Mouse (Mus musculus): ENCODE data around the gene Itpa.

- TF ChIP-seq GATA1 (IDR thresholded peaks at IDR 0.05; ENCODE audit: low read length) (no peak), TAL1 (IDR thresholded peaks at IDR 0.05; ENCODE audit: low read length) (no peak)
Measured at GRCm38 (mm10) chr2:130706602-130707001, 39.2 kb downstream of the Itpa start.
